Mouse (Mus musculus): ENCODE data around the gene Tnpo3.

DNA sequence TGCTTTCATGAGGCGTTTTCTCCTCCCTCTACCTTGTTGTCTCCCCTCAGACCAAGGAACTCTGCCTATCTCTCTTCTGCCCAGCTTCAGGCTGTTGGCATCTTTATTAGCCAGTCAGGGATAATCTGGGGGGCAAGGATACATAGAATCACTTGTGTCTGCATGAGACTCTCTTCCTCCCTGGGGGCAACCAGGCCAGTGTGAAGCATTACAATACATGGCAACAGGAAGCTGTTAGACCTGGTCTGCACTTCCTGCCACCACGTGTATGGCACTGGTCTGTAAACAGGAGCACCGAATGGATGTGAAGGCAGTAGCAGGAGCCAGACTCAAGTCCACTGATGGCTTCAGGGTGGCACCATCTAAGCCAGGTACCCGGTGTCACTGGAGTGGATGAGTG is 79.6 kb downstream of the Tnpo3 start:
- TF ChIP-seq FLI1 (IDR thresholded peaks at IDR 0.05; ENCODE audit: low read length) (no peak), GATA1 (IDR thresholded peaks at IDR 0.05; ENCODE audit: borderline replicate concordance, low read length) (no peak)

All from megakaryocyte, embryonic 14.5 days (primary cell).